Mouse (Mus musculus) hindbrain, embryonic 10.5 days (tissue): ENCODE measurements around the gene Zswim2. TPM values are rescaled to one million over a fixed set of nuclear protein-coding genes. Genes with fewer than 3 reads are reported as not detected.
"Not testable (repeated sequence)": the region's sequence is repeated elsewhere in the genome, so short reads cannot be mapped to it uniquely, and the experiment has no call there.

Experiments
- DNase-seq: peaks from one replicate; pipeline ENCODE4 v3.0.0-alpha.2; 2017; ENCODE audit warnings: low spot score
- H3K27ac ChIP-seq: fragments of 300-500 bp; sonication (generic); 2 replicates; pipeline ENCODE4 v1.5.1; 2016; ENCODE audit warnings: mild to moderate bottlenecking, moderate library complexity
- H3K27me3 ChIP-seq: fragments of 300-500 bp; sonication (generic); 2 replicates; pipeline ENCODE4 v1.6.1; 2016; ENCODE audit warnings: mild to moderate bottlenecking; ENCODE audit not compliant: poor library complexity, insufficient read depth, severe bottlenecking
- H3K36me3 ChIP-seq: fragments of 300-500 bp; sonication (generic); 2 replicates; pipeline ENCODE4 v1.6.1; 2016; ENCODE audit warnings: mild to moderate bottlenecking, moderate library complexity
- H3K4me1 ChIP-seq: fragments of 300-500 bp; sonication (generic); replicated peaks from 2 replicates; pipeline ENCODE4 v1.6.1; 2016; ENCODE audit warnings: mild to moderate bottlenecking
- H3K4me3 ChIP-seq: fragments of 300-500 bp; sonication (generic); 2 replicates; pipeline ENCODE4 v1.5.1; 2016; ENCODE audit warnings: mild to moderate bottlenecking, moderate library complexity
- H3K9me3 ChIP-seq: fragments of 300-500 bp; sonication (generic); 2 replicates; pipeline ENCODE4 v1.6.1; 2016; ENCODE audit warnings: mild to moderate bottlenecking, moderate library complexity
- WGBS: fragments of 180-500 bp; shearing (Covaris S2); methylation state at CpG from one replicate; pipeline ENCODE4 v1.1.7; 2016; 5-methylcytosine and 5-hydroxymethylcytosine counted together
- polyA plus RNA-seq: library from polyadenylated mRNA; unstranded; fragments of >200 nt; fragmentation: Nextera tagmentation; extraction: Ambion mirVana; gene quantifications from 2 replicates; pipeline ENCODE4 v1.2.1, GENCODE M21; 2016

Zswim2 gene
- not detected in 2 replicates for polyA plus RNA-seq

- peaks cover 9% of the 10 kb centered on the region for H3K4me1 ChIP-seq
- H3K27me3 ChIP-seq: no peaks in the 10 kb centered on the region
- peak; percentile 83 for DNase-seq
- peak within 1 kb of the TSS; percentile 50 for H3K4me3 ChIP-seq
- H3K36me3 ChIP-seq: no peaks in the 10 kb centered on the region
- no peak within 1 kb of the TSS for H3K27ac ChIP-seq
- under 1% methylated on average over 20 of the region's 20 CpGs for WGBS
- no peaks in the 10 kb centered on the region for H3K9me3 ChIP-seq
These were observed at the start of gene Zswim2 for GRCm38 (mm10) chr2:83940931-83941361. Gene Zswim2, minus strand, starts transcription at chr2:83941228.

- not testable (repeated sequence) for H3K27ac ChIP-seq, DNase-seq
- WGBS: no CpG with 5 or more reads among the region's 6 CpGs
These were observed 49.2 kb upstream of the Zswim2 start, which contains the start of gene Gm13691 for GRCm38 (mm10) chr2:83990253-83990652. Gene Gm13691, plus strand, starts transcription at chr2:83990553.

GRCm38 (mm10) chr2:83984443-83984842 lies 43.4 kb upstream of the Zswim2 start, which contains the start of gene Gm13697:
Gene Gm13697, plus strand, starts transcription at chr2:83984743.
- H3K36me3 ChIP-seq, H3K4me3 ChIP-seq, H3K4me1 ChIP-seq, H3K9me3 ChIP-seq, DNase-seq, H3K27ac ChIP-seq, H3K27me3 ChIP-seq: not testable (repeated sequence)
- WGBS: no CpG with 5 or more reads among the region's 6 CpGs

More at GRCm38 (mm10) chr2:83990253-83990652, 49.2 kb upstream of the Zswim2 start, which contains the start of gene Gm13691:
- not testable (repeated sequence) for H3K36me3 ChIP-seq, H3K4me3 ChIP-seq, H3K9me3 ChIP-seq, H3K4me1 ChIP-seq, H3K27me3 ChIP-seq

- not testable (repeated sequence) for DNase-seq, H3K4me3 ChIP-seq, H3K4me1 ChIP-seq, H3K36me3 ChIP-seq, H3K27ac ChIP-seq, H3K9me3 ChIP-seq, H3K27me3 ChIP-seq
- WGBS: no CpG with 5 or more reads among the region's 6 CpGs
These were observed 37.6 kb upstream of the Zswim2 start, which contains the start of gene Gm13694 for GRCm38 (mm10) chr2:83978633-83979032. Gene Gm13694, plus strand, starts transcription at chr2:83978933.

- not testable (repeated sequence) for H3K27me3 ChIP-seq, H3K9me3 ChIP-seq, DNase-seq, H3K36me3 ChIP-seq, H3K4me1 ChIP-seq, H3K27ac ChIP-seq, H3K4me3 ChIP-seq
- no CpG with 5 or more reads among the region's 6 CpGs for WGBS
These were observed 31.8 kb upstream of the Zswim2 start, which contains the start of gene Gm13696 for GRCm38 (mm10) chr2:83972823-83973222. Gene Gm13696, plus strand, starts transcription at chr2:83973123.

GRCm38 (mm10) chr2:83967013-83967412 lies 26.0 kb upstream of the Zswim2 start, which contains the start of gene Gm13695:
Gene Gm13695, plus strand, starts transcription at chr2:83967313.
- WGBS: no CpG with 5 or more reads among the region's 6 CpGs
- not testable (repeated sequence) for DNase-seq

GRCm38 (mm10) chr2:83961203-83961602 lies 20.2 kb upstream of the Zswim2 start, which contains the start of gene Gm13693:
Gene Gm13693, plus strand, starts transcription at chr2:83961503.
- H3K4me3 ChIP-seq, H3K36me3 ChIP-seq, DNase-seq, H3K9me3 ChIP-seq, H3K27me3 ChIP-seq, H3K27ac ChIP-seq, H3K4me1 ChIP-seq: not testable (repeated sequence)
- WGBS: no CpG with 5 or more reads among the region's 6 CpGs

More at GRCm38 (mm10) chr2:83967013-83967412, 26.0 kb upstream of the Zswim2 start, which contains the start of gene Gm13695:
- H3K4me3 ChIP-seq, H3K27me3 ChIP-seq, H3K27ac ChIP-seq, H3K4me1 ChIP-seq, H3K9me3 ChIP-seq, H3K36me3 ChIP-seq: not testable (repeated sequence)

GRCm38 (mm10) chr2:83955393-83955792 lies 14.4 kb upstream of the Zswim2 start, which contains the start of gene Gm13698:
Gene Gm13698, plus strand, starts transcription at chr2:83955693.
- not testable (repeated sequence) for H3K27ac ChIP-seq, H3K36me3 ChIP-seq, DNase-seq, H3K4me3 ChIP-seq, H3K9me3 ChIP-seq, H3K4me1 ChIP-seq, H3K27me3 ChIP-seq
- whole genome bisulfite sequencing: no CpG with 5 or more reads among the region's 6 CpGs

- Histone ChIP-seq H3K4me3 (no peak overlapping the region), H3K27ac (no peak overlapping the region), H3K4me1 (peaks cover 9% of the 10 kb centered on the region), H3K9me3 (no peaks in the 10 kb centered on the region), H3K27me3 (no peaks in the 10 kb centered on the region), H3K36me3 (no peaks in the 10 kb centered on the region)
- DNase-seq: no peak
- 81% methylated on average over 4 of the region's 4 CpGs for WGBS
These were observed 764 bp upstream of the Zswim2 start for GRCm38 (mm10) chr2:83941792-83942191.

GRCm38 (mm10) chr2:83941378-83941777 lies 350 bp upstream of the Zswim2 start:
- WGBS: 49% methylated on average over 3 of the region's 3 CpGs
- no peak for DNase-seq
- no peaks in the 10 kb centered on the region for H3K9me3 ChIP-seq
- no peaks in the 10 kb centered on the region for H3K27me3 ChIP-seq
- H3K27ac ChIP-seq: no peak overlapping the region
- H3K4me1 ChIP-seq: peaks cover 9% of the 10 kb centered on the region
- H3K36me3 ChIP-seq: no peaks in the 10 kb centered on the region
- peak overlapping the region; percentile 50; the same call in 1 of the 2 replicates for H3K4me3 ChIP-seq

GRCm38 (mm10) chr2:83929478-83930088 lies 11.4 kb downstream of the Zswim2 start:
- Histone ChIP-seq H3K4me3 (no peak overlapping the region), H3K4me1 (no peaks in the 10 kb centered on the region), H3K27me3 (no peaks in the 10 kb centered on the region), H3K36me3 (no peaks in the 10 kb centered on the region), H3K27ac (no peak overlapping the region), H3K9me3 (no peaks in the 10 kb centered on the region)
- 56% methylated on average over 2 of the region's 2 CpGs for WGBS
- DNase-seq: no peak

- H3K27ac ChIP-seq: no peak overlapping the region
- 76% methylated on average over 2 of the region's 2 CpGs for WGBS
- no peaks in the 10 kb centered on the region for H3K9me3 ChIP-seq
- no peak for DNase-seq
- no peaks in the 10 kb centered on the region for H3K36me3 ChIP-seq
- H3K27me3 ChIP-seq: no peaks in the 10 kb centered on the region
- H3K4me1 ChIP-seq: no peaks in the 10 kb centered on the region
- no peak overlapping the region for H3K4me3 ChIP-seq
These were observed 39.0 kb downstream of the Zswim2 start for GRCm38 (mm10) chr2:83901896-83902540.

GRCm38 (mm10) chr2:83893701-83894100 lies 47.3 kb downstream of the Zswim2 start:
- Histone ChIP-seq H3K4me1 (no peaks in the 10 kb centered on the region), H3K9me3 (no peaks in the 10 kb centered on the region), H3K36me3 (no peaks in the 10 kb centered on the region), H3K4me3 (no peak overlapping the region), H3K27me3 (no peaks in the 10 kb centered on the region), H3K27ac (no peak overlapping the region)
- no peak for DNase-seq
- WGBS: 92% methylated on average over 2 of the region's 2 CpGs
